Mouse (Mus musculus): ENCODE data around the gene Scg3.

DNA sequence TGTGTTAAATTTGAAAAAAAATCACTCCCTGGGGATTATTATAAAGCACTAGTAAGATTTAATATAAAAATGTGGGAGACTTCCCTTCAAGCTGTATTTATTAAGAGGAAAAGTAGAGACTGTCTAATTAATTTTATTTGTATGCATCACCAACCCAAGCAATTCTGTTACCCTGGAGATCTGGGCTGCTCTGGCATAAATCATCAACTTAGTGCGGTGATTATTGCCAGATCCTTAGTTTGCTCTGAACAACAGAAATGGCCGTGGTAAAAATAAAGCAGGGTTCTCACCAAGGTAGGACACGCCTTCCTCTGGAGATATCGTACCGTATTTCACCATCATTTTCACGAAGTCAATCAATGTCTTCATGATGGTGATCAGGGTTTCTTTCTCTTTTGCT, 18.5 kb downstream of the Scg3 start:
- TF ChIP-seq NELFE (IDR thresholded peaks at IDR 0.05; ENCODE audit: low read depth, low read length), result no peak
- TF ChIP-seq MAZ (IDR thresholded peaks at IDR 0.05; ENCODE audit: low read depth, low read length), result no peak
- TF ChIP-seq EP300 (IDR thresholded peaks at IDR 0.05; ENCODE audit: low read depth in 1 of 2, low read length in 2 of 2), result no peak
- TF ChIP-seq POLR2A (IDR thresholded peaks at IDR 0.05; ENCODE audit: control insufficient read depth in 1 of 2, insufficient read depth in 1 of 2, low read depth in 1 of 2, low read length in 2 of 2, poor library complexity in 1 of 2), result no peak
- no peak for TF ChIP-seq UBTF (IDR thresholded peaks at IDR 0.05; ENCODE audit: borderline replicate concordance, insufficient read depth, low read depth, low read length)
- no peak for TF ChIP-seq MAX (IDR thresholded peaks at IDR 0.05; ENCODE audit: low read length)
- no peak for TF ChIP-seq CTCF (IDR thresholded peaks at IDR 0.05 in 2 of 3, conservative IDR thresholded peaks at IDR 0.05 in 1 of 3; ENCODE audit: control insufficient read depth in 1 of 3, insufficient read depth in 1 of 3, low read depth in 2 of 3, low read length in 3 of 3, poor library complexity in 1 of 3, severe bottlenecking in 1 of 3)
- TF ChIP-seq ZNF384 (IDR thresholded peaks at IDR 0.05; ENCODE audit: low read depth, low read length), result no peak
- TF ChIP-seq SIN3A (IDR thresholded peaks at IDR 0.05; ENCODE audit: low read length), result no peak
